Mouse (Mus musculus): ENCODE measurements around the gene Rabgap1l. TPM values are rescaled to one million over a fixed set of nuclear protein-coding genes. Genes with fewer than 3 reads are reported as not detected.

The Rabgap1l gene
- polyA plus RNA-seq, 1 experiment from 2014 or later = 12.2 TPM

DNA sequence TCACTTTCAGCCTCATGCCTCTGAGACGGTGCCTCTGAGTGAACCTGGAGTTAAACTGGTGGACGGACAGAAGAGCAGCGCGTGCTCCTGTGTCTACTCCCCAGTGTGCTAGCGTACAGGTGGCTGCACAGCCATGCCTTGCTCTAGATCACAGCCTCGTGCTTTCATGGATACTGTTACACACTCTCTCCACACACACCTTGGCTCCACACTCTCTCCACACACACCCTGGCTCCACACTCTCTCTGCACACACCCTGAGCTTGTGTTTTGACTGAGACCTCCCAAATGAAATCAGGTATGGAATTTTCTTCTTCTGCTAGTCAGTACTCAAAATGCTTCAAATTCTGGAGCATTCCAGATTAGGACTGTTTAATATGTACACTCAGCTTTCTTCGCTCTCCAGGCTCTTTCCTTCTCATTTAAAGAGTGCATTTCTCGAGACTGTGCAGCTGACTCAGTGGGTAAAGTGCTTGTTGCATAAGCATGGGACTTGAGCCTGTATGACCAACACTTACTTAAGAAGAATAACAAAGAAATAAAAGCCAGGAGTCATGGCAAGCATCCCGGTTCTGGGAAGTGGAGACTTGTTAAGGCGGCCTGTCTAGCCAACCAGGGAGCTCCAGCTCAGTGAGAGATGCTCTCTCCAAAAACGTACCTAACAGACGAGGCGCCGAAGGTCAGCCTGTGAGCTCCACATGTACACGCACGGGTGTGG is 529.2 kb downstream of the Rabgap1l start:
- H3K36me3 ChIP-seq (ENCODE audit: control insufficient read depth, insufficient read depth, low read length) = no peaks in the 10 kb centered on the region
- H3K27me3 ChIP-seq (ENCODE audit: control insufficient read depth, insufficient read depth, low read length) = no peaks in the 10 kb centered on the region
- H3K9me3 ChIP-seq (ENCODE audit: control insufficient read depth, low read length) = no peaks in the 10 kb centered on the region
- no peak overlapping the region for H3K27ac ChIP-seq (ENCODE audit: low read depth, low read length)
- no peak overlapping the region for H3K4me2 ChIP-seq
- H3K4me1 ChIP-seq (ENCODE audit: control insufficient read depth, insufficient read depth, low read length) = no peaks in the 10 kb centered on the region
- no peak overlapping the region for H3K4me3 ChIP-seq (ENCODE audit: low read depth, low read length)
- 88% methylated on average over 16 of the region's 16 CpGs for WGBS
- DNase-seq (ENCODE audit: low spot score, missing footprints) (no peak), ATAC-seq (ENCODE audit: low FRiP score) (no peak)
- H3K9ac ChIP-seq (ENCODE audit: low read length) = no peak overlapping the region

GRCm38 (mm10) chr1:160263053-160263452 is 530.0 kb downstream of the Rabgap1l start:
- no peak overlapping the region for H3K27ac ChIP-seq (ENCODE audit: low read depth, low read length)
- ATAC-seq (ENCODE audit: low FRiP score) (no peak), DNase-seq (ENCODE audit: low spot score, missing footprints) (no peak)
- no peaks in the 10 kb centered on the region for H3K36me3 ChIP-seq (ENCODE audit: control insufficient read depth, insufficient read depth, low read length)
- H3K4me3 ChIP-seq (ENCODE audit: low read depth, low read length) = no peak overlapping the region
- no peak overlapping the region for H3K4me2 ChIP-seq
- no peaks in the 10 kb centered on the region for H3K27me3 ChIP-seq (ENCODE audit: control insufficient read depth, insufficient read depth, low read length)
- no peaks in the 10 kb centered on the region for H3K4me1 ChIP-seq (ENCODE audit: control insufficient read depth, insufficient read depth, low read length)
- no peak overlapping the region for H3K9ac ChIP-seq (ENCODE audit: low read length)
- 87% methylated on average over 5 of the region's 5 CpGs for WGBS
- H3K9me3 ChIP-seq (ENCODE audit: control insufficient read depth, low read length) = no peaks in the 10 kb centered on the region

- no peak overlapping the region for H3K4me3 ChIP-seq (ENCODE audit: low read depth, low read length)
- no peak overlapping the region for H3K27ac ChIP-seq (ENCODE audit: low read depth, low read length)
- no peaks in the 10 kb centered on the region for H3K27me3 ChIP-seq (ENCODE audit: control insufficient read depth, insufficient read depth, low read length)
- WGBS = 80% methylated on average over 4 of the region's 4 CpGs
- ATAC-seq (ENCODE audit: low FRiP score) (no peak), DNase-seq (ENCODE audit: low spot score, missing footprints) (no peak)
- no peaks in the 10 kb centered on the region for H3K36me3 ChIP-seq (ENCODE audit: control insufficient read depth, insufficient read depth, low read length)
- H3K4me1 ChIP-seq (ENCODE audit: control insufficient read depth, insufficient read depth, low read length) = no peaks in the 10 kb centered on the region
- H3K4me2 ChIP-seq = no peak overlapping the region
- no peaks in the 10 kb centered on the region for H3K9me3 ChIP-seq (ENCODE audit: control insufficient read depth, low read length)
- no peak overlapping the region for H3K9ac ChIP-seq (ENCODE audit: low read length)
Measured at GRCm38 (mm10) chr1:160262415-160262814, 530.6 kb downstream of the Rabgap1l start.

DNA sequence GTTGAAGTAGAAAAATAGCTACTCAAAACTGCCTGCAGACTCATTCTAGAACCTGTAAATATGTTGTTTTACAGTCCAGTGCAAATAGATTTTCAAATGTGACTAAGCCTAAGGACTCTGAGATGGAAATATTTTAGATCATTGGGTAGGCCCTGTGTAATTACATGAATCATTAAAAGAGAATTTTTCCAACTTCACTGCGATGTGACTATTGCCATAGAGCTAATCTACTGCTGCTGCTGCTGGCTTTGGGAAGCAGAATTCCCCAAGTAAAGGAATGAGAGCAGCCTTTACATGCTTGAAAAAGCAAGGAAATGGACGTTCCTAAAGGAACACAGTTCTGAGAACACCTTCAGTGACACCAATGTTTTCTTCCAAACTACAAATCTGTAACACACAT is 531.2 kb downstream of the Rabgap1l start:
- no peak for DNase-seq (ENCODE audit: low spot score, missing footprints)
- Histone ChIP-seq H3K36me3 (ENCODE audit: control insufficient read depth, insufficient read depth, low read length) (no peaks in the 10 kb centered on the region), H3K4me3 (ENCODE audit: low read depth, low read length) (no peak overlapping the region), H3K4me2 (no peak overlapping the region), H3K27me3 (ENCODE audit: control insufficient read depth, insufficient read depth, low read length) (no peaks in the 10 kb centered on the region), H3K27ac (ENCODE audit: low read depth, low read length) (no peak overlapping the region), H3K4me1 (ENCODE audit: control insufficient read depth, insufficient read depth, low read length) (no peaks in the 10 kb centered on the region), H3K9me3 (ENCODE audit: control insufficient read depth, low read length) (no peaks in the 10 kb centered on the region), H3K9ac (ENCODE audit: low read length) (no peak overlapping the region)
- ATAC-seq (ENCODE audit: low FRiP score) = no peak
- WGBS = 86% methylated on average over 2 of the region's 2 CpGs

- no peak overlapping the region for H3K9ac ChIP-seq (ENCODE audit: low read length)
- no peaks in the 10 kb centered on the region for H3K36me3 ChIP-seq (ENCODE audit: control insufficient read depth, insufficient read depth, low read length)
- DNase-seq (ENCODE audit: low spot score, missing footprints) (no peak), ATAC-seq (ENCODE audit: low FRiP score) (no peak)
- H3K4me3 ChIP-seq (ENCODE audit: low read depth, low read length) = no peak overlapping the region
- no peaks in the 10 kb centered on the region for H3K4me1 ChIP-seq (ENCODE audit: control insufficient read depth, insufficient read depth, low read length)
- 86% methylated on average over 4 of the region's 4 CpGs for WGBS
- H3K27ac ChIP-seq (ENCODE audit: low read depth, low read length) = no peak overlapping the region
- H3K4me2 ChIP-seq = no peak overlapping the region
- no peaks in the 10 kb centered on the region for H3K9me3 ChIP-seq (ENCODE audit: control insufficient read depth, low read length)
- H3K27me3 ChIP-seq (ENCODE audit: control insufficient read depth, insufficient read depth, low read length) = no peaks in the 10 kb centered on the region
Measured at GRCm38 (mm10) chr1:160260605-160261004, 532.4 kb downstream of the Rabgap1l start.

- Histone ChIP-seq H3K27ac (ENCODE audit: low read depth, low read length) (no peak overlapping the region), H3K27me3 (ENCODE audit: control insufficient read depth, insufficient read depth, low read length) (no peaks in the 10 kb centered on the region), H3K4me1 (ENCODE audit: control insufficient read depth, insufficient read depth, low read length) (no peaks in the 10 kb centered on the region), H3K4me3 (ENCODE audit: low read depth, low read length) (no peak overlapping the region), H3K9me3 (ENCODE audit: control insufficient read depth, low read length) (no peaks in the 10 kb centered on the region), H3K4me2 (no peak overlapping the region), H3K9ac (ENCODE audit: low read length) (no peak overlapping the region), H3K36me3 (ENCODE audit: control insufficient read depth, insufficient read depth, low read length) (no peaks in the 10 kb centered on the region)
- 70% methylated on average over 7 of the region's 7 CpGs for WGBS
- DNase-seq (ENCODE audit: low spot score, missing footprints) = no peak
- peak; percentile 55; the same call in 1 of the 2 replicates for ATAC-seq (ENCODE audit: low FRiP score)
Measured at GRCm38 (mm10) chr1:160259884-160260283, 533.1 kb downstream of the Rabgap1l start.

GRCm38 (mm10) chr1:160253108-160253507 is 539.9 kb downstream of the Rabgap1l start:
- 78% methylated on average over 2 of the region's 2 CpGs for WGBS
- ATAC-seq (ENCODE audit: low FRiP score) = no peak

DNA sequence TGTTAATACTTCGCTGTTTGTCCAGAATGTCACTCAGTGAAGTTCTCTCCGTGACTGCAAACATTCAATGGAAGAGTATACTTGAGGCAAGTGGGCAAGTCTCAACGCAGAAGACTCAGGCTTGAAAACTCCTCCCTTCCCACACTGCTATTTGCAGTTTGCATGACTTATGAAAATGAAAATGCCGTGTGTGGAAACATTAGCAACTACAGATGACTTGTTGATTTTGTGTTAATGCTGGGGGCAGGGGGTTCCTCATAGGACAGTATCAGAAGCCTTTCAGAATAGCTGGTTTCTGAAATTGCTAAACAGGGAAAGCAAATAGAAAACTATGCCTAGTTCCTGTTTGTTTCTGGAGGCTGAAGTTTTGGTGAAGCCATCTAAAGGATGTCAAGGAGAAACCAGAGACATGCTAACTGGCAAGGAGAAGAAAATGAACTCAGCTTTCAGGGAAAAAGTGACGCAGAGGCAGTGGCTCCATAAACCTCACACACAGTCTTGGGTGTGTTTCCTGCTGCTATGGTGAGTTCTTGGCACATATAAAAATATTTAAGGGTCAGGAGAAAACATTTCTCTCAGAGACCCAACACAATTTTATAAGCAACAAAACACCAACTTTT is 541.5 kb downstream of the Rabgap1l start:
- Histone ChIP-seq H3K9me3 (ENCODE audit: control insufficient read depth, low read length) (no peaks in the 10 kb centered on the region), H3K27ac (ENCODE audit: low read depth, low read length) (no peak overlapping the region), H3K36me3 (ENCODE audit: control insufficient read depth, insufficient read depth, low read length) (no peaks in the 10 kb centered on the region), H3K27me3 (ENCODE audit: control insufficient read depth, insufficient read depth, low read length) (no peaks in the 10 kb centered on the region), H3K4me2 (no peak overlapping the region), H3K9ac (ENCODE audit: low read length) (no peak overlapping the region), H3K4me3 (ENCODE audit: low read depth, low read length) (no peak overlapping the region), H3K4me1 (ENCODE audit: control insufficient read depth, insufficient read depth, low read length) (no peaks in the 10 kb centered on the region)
- ATAC-seq (ENCODE audit: low FRiP score) = no peak
- DNase-seq (ENCODE audit: low spot score, missing footprints) = no peak
- WGBS = 80% methylated on average over 5 of the region's 5 CpGs

More at GRCm38 (mm10) chr1:160253108-160253507, 539.9 kb downstream of the Rabgap1l start:
- no peak for DNase-seq (ENCODE audit: low spot score, missing footprints)
- Histone ChIP-seq H3K4me1 (ENCODE audit: control insufficient read depth, insufficient read depth, low read length) (no peaks in the 10 kb centered on the region), H3K27ac (ENCODE audit: low read depth, low read length) (no peak overlapping the region), H3K4me3 (ENCODE audit: low read depth, low read length) (no peak overlapping the region), H3K4me2 (no peak overlapping the region), H3K9ac (ENCODE audit: low read length) (no peak overlapping the region), H3K9me3 (ENCODE audit: control insufficient read depth, low read length) (no peaks in the 10 kb centered on the region), H3K36me3 (ENCODE audit: control insufficient read depth, insufficient read depth, low read length) (no peaks in the 10 kb centered on the region), H3K27me3 (ENCODE audit: control insufficient read depth, insufficient read depth, low read length) (no peaks in the 10 kb centered on the region)

DNA sequence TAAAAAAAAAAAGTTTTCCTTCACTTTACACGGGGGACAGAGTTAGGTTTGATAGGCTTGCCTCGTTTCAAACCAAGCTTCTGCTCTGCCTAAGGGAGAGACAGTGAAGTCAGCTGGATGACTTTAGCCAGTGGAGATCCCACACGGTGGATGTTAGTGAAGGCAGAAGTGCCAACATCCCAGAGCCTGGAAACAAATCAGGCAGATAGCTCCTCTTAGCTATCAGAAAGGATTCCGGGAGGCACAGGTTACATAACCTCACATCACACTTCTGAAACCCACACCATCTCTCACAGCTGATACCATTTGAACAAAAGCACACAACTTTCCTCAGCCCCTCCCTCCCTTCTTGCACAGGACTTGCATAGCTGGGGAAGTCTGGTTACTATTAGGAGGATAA is 542.2 kb downstream of the Rabgap1l start:
- 74% methylated on average over 4 of the region's 4 CpGs for WGBS
- no peak overlapping the region for H3K4me2 ChIP-seq
- no peaks in the 10 kb centered on the region for H3K27me3 ChIP-seq (ENCODE audit: control insufficient read depth, insufficient read depth, low read length)
- no peaks in the 10 kb centered on the region for H3K4me1 ChIP-seq (ENCODE audit: control insufficient read depth, insufficient read depth, low read length)
- DNase-seq (ENCODE audit: low spot score, missing footprints) = no peak
- H3K27ac ChIP-seq (ENCODE audit: low read depth, low read length) = no peak overlapping the region
- no peak overlapping the region for H3K4me3 ChIP-seq (ENCODE audit: low read depth, low read length)
- H3K36me3 ChIP-seq (ENCODE audit: control insufficient read depth, insufficient read depth, low read length) = no peaks in the 10 kb centered on the region
- ATAC-seq (ENCODE audit: low FRiP score) = no peak
- H3K9ac ChIP-seq (ENCODE audit: low read length) = no peak overlapping the region
- H3K9me3 ChIP-seq (ENCODE audit: control insufficient read depth, low read length) = no peaks in the 10 kb centered on the region
